Mouse (Mus musculus) intestine, embryonic 15.5 days (tissue): ENCODE measurements at regions not wholly inside any gene's neighbourhood (a gene's known extent, or its start where the extent isn't known, plus 50 kb on each side); places are given as distances from the start of the nearest gene placed in this dataset.

ENCODE experiments used
- ATAC-seq: fragments of 200-750 bp; cut with Nextera tagmentation; 2 replicates; pipeline ENCODE4 v1.8.0; 2017; ENCODE audit warnings: moderate TSS enrichment, moderate library complexity
- H3K27ac ChIP-seq: fragments of 300-500 bp; sonication (generic); 2 replicates; pipeline ENCODE4 v1.5.1; 2015; ENCODE audit warnings: mild to moderate bottlenecking, inconsistent platforms
- H3K27me3 ChIP-seq: fragments of 300-500 bp; sonication (generic); replicated peaks from 2 replicates; pipeline ENCODE4 v1.6.1; 2015; ENCODE audit warnings: inconsistent platforms
- H3K36me3 ChIP-seq: fragments of 300-500 bp; sonication (generic); 2 replicates; pipeline ENCODE4 v1.6.1; 2015; ENCODE audit warnings: inconsistent platforms
- H3K4me1 ChIP-seq: fragments of 300-500 bp; sonication (generic); replicated peaks from 2 replicates; pipeline ENCODE4 v1.6.1; 2015; ENCODE audit warnings: inconsistent platforms
- H3K4me2 ChIP-seq: fragments of 300-500 bp; sonication (generic); replicated peaks from 2 replicates; pipeline ENCODE4 v1.6.1; 2015; ENCODE audit warnings: mild to moderate bottlenecking, inconsistent platforms
- H3K4me3 ChIP-seq: fragments of 300-500 bp; sonication (generic); replicated peaks from 2 replicates; pipeline ENCODE4 v1.5.1; 2015; ENCODE audit warnings: inconsistent platforms
- H3K9ac ChIP-seq: fragments of 300-500 bp; sonication (generic); 2 replicates; pipeline ENCODE4 v1.6.1; 2015; ENCODE audit warnings: inconsistent platforms
- H3K9me3 ChIP-seq: fragments of 300-500 bp; sonication (generic); 2 replicates; pipeline ENCODE4 v1.6.1; 2016; ENCODE audit warnings: inconsistent platforms
- WGBS: fragments of 180-500 bp; shearing (Covaris S2); methylation state at CpG from one replicate; pipeline ENCODE4 v1.1.7; 2015; 5-methylcytosine and 5-hydroxymethylcytosine counted together

DNA sequence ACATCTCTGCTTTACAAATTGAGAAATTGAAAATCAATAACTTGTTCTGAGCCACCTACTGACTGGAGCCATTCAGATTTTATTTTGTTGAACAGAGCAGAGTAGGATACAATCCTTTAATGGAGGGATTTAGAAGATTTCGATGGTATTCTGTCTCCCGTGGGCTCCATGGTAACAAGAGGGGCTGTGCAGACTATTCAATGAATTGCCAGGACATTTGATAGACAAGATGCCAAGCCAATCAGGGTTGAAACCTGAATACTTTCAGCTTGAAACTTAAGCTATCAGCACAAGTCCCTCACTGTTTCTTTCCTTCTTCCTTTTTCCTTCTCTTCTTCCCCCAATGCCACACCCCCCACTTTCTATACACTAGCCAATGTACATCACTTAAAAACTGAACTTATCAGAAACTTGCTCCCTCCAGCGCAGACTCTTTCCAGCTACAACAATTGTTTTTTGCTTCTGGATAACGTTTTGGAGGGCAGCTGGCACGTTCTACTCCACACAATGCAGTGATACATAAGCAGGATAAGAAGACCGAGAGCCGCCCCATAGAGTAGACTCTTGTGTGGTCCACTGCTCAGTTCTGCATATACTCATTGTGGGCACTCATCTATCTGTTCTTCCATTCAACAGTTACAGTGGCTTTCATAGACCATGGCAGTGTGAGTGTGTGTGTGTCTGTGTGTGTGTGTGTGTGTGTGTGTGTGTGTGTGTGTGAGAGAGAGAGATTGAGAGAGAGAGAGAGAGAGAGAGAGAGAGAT lies 78.1 kb upstream of the Ptbp2 start:
- 79% methylated on average over 7 of the region's 7 CpGs for WGBS
- Histone ChIP-seq H3K9ac (no peak overlapping the region), H3K36me3 (no peaks in the 10 kb centered on the region), H3K4me2 (no peak overlapping the region), H3K27ac (no peak overlapping the region), H3K4me1 (no peaks in the 10 kb centered on the region), H3K9me3 (no peaks in the 10 kb centered on the region), H3K4me3 (no peak overlapping the region), H3K27me3 (no peaks in the 10 kb centered on the region)
- ATAC-seq = no peak
